Mouse (Mus musculus): ENCODE results near the gene Eif3i.
"Not testable (repeated sequence)": the region's sequence is repeated elsewhere in the genome, so short reads cannot be mapped to it uniquely, and the experiment has no call there.

Gene Eif3i

GRCm38 (mm10) chr4:129573430-129573829 is 27.0 kb downstream of the Eif3i start, which contains the start of gene Lck:
Lck (minus strand) TSS chr4:129573641.
- DNase-seq (ENCODE audit: low read depth), result peak; percentile 86

GRCm38 (mm10) chr4:129573093-129573370 is 27.4 kb downstream of the Eif3i start:
- DNase-seq (ENCODE audit: low read depth), result peak; percentile 54

GRCm38 (mm10) chr4:129572236-129573092 is 28.0 kb downstream of the Eif3i start:
- peak; percentile 76 for DNase-seq (ENCODE audit: low read depth)

- DNase-seq (ENCODE audit: low read depth), result peak; percentile 73
These were observed 28.8 kb downstream of the Eif3i start for GRCm38 (mm10) chr4:129571551-129572084.

GRCm38 (mm10) chr4:129570028-129570427 is 30.4 kb downstream of the Eif3i start:
- DNase-seq (ENCODE audit: low read depth), result peak; percentile 88

- DNase-seq (ENCODE audit: low read depth), result no peak
These were observed 32.1 kb downstream of the Eif3i start for GRCm38 (mm10) chr4:129568366-129568765.

GRCm38 (mm10) chr4:129565139-129565538 is 35.3 kb downstream of the Eif3i start:
- peak; percentile 77 for DNase-seq (ENCODE audit: low read depth)

- DNase-seq (ENCODE audit: low read depth), result peak; percentile 19
These were observed 36.7 kb downstream of the Eif3i start for GRCm38 (mm10) chr4:129563718-129564117.

GRCm38 (mm10) chr4:129561184-129561583 is 39.3 kb downstream of the Eif3i start:
- no peak for DNase-seq (ENCODE audit: low read depth)

GRCm38 (mm10) chr4:129558321-129558955 is 42.0 kb downstream of the Eif3i start:
- DNase-seq (ENCODE audit: low read depth), result peak; percentile 91

- DNase-seq (ENCODE audit: low read depth), result no peak
These were observed 43.1 kb downstream of the Eif3i start for GRCm38 (mm10) chr4:129557256-129557808.

- DNase-seq (ENCODE audit: low read depth), result peak; percentile 85
These were observed 43.8 kb downstream of the Eif3i start for GRCm38 (mm10) chr4:129556532-129557223.

- no peak for DNase-seq (ENCODE audit: low read depth)
These were observed 44.5 kb downstream of the Eif3i start for GRCm38 (mm10) chr4:129555862-129556531.

GRCm38 (mm10) chr4:129555421-129555861 is 45.0 kb downstream of the Eif3i start:
- peak; percentile 50 for DNase-seq (ENCODE audit: low read depth)

- peak; percentile 27 for DNase-seq (ENCODE audit: low read depth)
These were observed 45.9 kb downstream of the Eif3i start for GRCm38 (mm10) chr4:129554512-129554911.

GRCm38 (mm10) chr4:129550295-129550694 is 50.2 kb downstream of the Eif3i start:
- no peak for DNase-seq (ENCODE audit: low read depth)

GRCm38 (mm10) chr4:129549306-129549705 is 51.1 kb downstream of the Eif3i start:
- peak; percentile 80 for DNase-seq (ENCODE audit: low read depth)

- DNase-seq (ENCODE audit: low read depth), result not testable (repeated sequence)
These were observed 52.8 kb downstream of the Eif3i start for GRCm38 (mm10) chr4:129547631-129548030.

- DNase-seq (ENCODE audit: low read depth), result no peak
These were observed 56.3 kb downstream of the Eif3i start for GRCm38 (mm10) chr4:129544106-129544505.

- DNase-seq (ENCODE audit: low read depth), result peak; percentile 94
These were observed 57.8 kb downstream of the Eif3i start, which contains the start of gene Hdac1 for GRCm38 (mm10) chr4:129542592-129543141. Hdac1 (minus strand) TSS chr4:129542713.

Measured in naive thymus-derived CD4-positive, alpha-beta T cell, adult 2 months (primary cell).